Mouse (Mus musculus): ENCODE data around the gene Eml1.

The Eml1 gene

DNA sequence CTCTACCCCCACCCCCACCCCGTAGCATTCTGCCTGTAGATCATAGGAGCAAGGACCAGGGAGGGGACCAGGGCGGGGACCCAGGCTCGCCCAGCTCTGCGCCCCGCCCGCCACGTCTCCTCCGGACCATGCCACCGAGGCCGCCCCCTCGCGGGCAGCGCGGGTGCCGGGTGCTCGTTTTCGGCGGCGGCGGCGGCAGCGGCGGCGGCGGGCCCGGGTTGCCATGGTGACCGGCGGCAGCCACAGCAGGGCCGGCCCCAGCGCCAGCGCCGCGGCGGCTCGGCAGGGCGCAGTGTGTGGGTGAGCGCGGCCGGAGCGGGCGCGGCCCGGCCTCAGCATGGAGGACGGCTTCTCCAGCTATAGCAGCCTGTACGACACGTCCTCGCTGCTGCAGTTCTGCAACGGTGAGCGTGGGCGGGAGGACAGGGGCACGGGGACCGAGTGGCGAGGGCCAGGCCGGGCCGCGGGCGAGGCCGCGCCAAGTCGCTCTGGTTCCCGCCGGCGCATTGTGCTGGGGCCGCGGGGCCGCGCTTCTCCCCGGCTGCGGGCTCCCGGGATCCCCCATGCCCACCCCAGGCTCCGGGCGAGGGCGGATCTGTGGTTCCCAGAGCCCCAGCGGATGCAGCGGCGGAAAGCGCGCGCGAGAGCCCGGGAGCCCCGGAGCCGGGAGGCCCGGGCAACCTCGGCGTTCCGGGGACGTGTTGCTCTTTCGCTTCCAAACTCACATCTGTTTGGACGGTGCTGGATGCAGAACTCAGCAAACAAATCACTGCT lies 52.3 kb downstream of the Eml1 start:
- DNase-seq (ENCODE audit: low spot score), result peak; percentile 72

GRCm38 (mm10) chr12:108430964-108431363 lies 60.2 kb downstream of the Eml1 start:
- no peak for DNase-seq (ENCODE audit: low spot score)

GRCm38 (mm10) chr12:108431714-108432113 lies 61.0 kb downstream of the Eml1 start:
- no peak for DNase-seq (ENCODE audit: low spot score)

- no peak for DNase-seq (ENCODE audit: low spot score)
These were observed 61.8 kb downstream of the Eml1 start for GRCm38 (mm10) chr12:108432578-108432977.

DNA sequence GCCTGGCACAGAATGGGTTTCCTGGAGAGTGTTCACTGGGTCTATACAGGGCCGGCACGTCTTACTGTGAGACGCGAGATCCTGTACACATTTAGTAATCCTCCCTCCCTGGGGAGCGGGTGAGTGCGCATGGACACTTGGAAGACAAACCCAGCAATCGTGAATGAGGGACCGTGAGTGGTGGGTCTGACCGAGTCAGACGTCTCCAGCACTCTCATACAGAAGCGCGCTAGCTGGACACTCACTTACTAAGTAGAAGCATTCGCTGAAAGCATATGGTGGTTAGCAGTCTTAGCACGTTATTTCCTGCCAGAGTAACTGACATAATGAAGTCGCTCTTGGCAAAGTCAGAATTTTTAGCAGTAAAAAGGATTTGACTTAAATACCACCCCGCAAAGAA lies 62.3 kb downstream of the Eml1 start:
- DNase-seq (ENCODE audit: low spot score), result no peak

GRCm38 (mm10) chr12:108433498-108433897 lies 62.7 kb downstream of the Eml1 start:
- peak; percentile 24 for DNase-seq (ENCODE audit: low spot score)

GRCm38 (mm10) chr12:108435444-108436015 lies 64.8 kb downstream of the Eml1 start:
- DNase-seq (ENCODE audit: low spot score), result no peak

- DNase-seq (ENCODE audit: low spot score), result peak; percentile 15
These were observed 65.5 kb downstream of the Eml1 start for GRCm38 (mm10) chr12:108436029-108436923.

DNA sequence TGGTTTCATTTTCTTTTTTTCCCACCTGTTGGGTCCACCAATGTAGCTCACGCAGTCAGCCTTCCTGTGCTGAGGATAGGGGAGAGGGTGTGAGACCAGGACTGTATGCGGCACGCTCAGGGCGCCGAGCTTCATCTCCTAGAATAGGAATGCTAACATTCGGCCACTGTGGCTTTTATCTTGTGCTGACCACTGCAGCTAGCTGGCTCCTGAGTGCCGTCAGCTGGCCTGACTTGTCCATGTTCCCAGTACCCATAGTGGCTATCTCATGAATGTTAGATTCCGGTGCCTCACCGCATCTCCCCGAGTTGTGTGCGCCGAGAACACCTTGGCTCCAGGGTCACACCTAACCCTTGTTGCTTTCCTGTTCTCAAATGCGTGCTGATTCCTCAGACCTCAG lies 66.7 kb downstream of the Eml1 start:
- no peak for DNase-seq (ENCODE audit: low spot score)

DNA sequence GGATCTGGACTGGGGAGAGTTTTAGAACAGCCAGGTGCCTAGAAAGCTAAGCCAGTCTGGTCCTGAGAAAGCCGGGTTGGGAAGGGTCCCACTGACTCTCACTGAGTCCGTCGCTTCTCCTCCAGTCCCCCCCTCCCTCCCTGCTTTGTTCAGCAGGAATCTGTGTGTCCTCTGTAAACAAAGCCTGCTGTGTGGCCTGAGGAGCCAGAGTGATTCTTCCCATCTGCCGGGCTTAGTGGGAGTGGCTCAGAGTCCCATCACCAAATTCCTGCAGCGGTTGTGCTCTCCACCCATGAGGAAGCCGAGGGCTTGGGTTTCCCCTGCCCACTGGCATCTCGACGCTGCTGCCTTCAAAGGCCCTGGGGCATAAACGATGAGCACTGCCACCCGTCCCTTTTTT lies 72.5 kb downstream of the Eml1 start:
- DNase-seq (ENCODE audit: low spot score), result peak; percentile 28

GRCm38 (mm10) chr12:108443708-108444107 lies 73.0 kb downstream of the Eml1 start:
- no peak for DNase-seq (ENCODE audit: low spot score)

DNA sequence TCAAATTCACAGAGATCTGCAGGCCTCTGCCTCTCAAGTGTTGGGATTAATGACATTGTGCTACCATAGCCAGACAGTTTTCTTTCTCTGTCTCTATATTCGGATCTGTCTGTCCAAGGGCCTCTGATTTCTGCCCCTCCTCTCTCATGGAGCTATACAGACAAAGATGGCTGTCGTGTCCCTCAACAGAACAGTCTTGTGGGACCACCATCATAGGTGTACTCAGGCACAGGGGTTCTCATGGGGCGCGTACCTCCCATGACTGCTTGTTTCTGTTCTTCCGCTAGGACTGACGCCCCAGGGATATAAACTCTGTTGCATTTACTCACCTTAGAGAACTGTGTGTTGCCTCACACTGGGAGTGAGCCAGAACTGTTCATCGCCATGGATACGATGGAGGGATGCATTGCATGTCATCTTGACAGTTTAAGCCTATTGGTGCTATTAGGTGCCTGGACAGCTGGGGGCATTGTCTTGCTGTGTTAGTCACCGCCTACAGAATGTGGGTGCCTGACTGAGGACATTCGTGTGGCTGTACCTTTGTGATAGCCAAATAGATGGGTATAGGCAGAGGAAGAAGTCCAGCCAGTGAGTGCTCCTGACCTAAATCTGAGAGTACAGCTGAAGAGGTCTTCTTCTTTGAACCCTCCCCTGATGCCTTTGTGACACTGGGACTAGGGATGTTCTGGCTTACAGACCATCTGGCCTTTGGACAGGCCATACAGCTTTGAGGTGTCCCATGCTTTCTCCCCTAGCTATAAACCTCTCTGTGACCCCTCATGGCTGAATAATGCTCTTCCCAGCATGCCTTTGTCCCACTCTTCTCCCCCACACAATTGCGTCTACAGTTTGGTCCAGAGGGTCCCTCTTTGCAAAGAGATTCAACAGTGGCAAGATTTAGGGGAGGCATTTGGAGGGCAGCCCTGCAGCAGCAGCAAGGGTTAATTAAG lies 73.7 kb downstream of the Eml1 start:
- DNase-seq (ENCODE audit: low spot score), result no peak

GRCm38 (mm10) chr12:108446721-108447120 lies 76.0 kb downstream of the Eml1 start:
- DNase-seq (ENCODE audit: low spot score), result no peak

GRCm38 (mm10) chr12:108448396-108448795 lies 77.6 kb downstream of the Eml1 start:
- no peak for DNase-seq (ENCODE audit: low spot score)

DNA sequence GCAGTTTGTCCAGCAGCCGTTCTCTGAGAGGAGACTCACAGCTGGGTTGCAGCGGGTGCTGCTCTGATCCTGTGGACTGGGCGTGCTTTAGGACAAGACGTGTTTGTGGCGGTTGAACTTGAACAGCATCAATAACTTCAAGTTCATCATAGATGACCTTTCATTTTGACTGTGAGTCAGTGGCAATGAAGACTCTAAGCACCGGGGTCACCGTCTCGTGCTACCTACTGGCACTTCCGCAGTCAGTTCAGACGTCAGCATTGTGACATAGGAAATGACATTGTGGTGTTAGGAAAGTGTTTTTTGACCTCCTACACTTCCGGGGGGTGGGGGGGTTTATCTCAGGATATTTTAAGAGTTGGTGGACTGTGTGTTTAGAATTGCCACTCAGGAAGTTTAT lies 79.2 kb downstream of the Eml1 start:
- no peak for DNase-seq (ENCODE audit: low spot score)

DNA sequence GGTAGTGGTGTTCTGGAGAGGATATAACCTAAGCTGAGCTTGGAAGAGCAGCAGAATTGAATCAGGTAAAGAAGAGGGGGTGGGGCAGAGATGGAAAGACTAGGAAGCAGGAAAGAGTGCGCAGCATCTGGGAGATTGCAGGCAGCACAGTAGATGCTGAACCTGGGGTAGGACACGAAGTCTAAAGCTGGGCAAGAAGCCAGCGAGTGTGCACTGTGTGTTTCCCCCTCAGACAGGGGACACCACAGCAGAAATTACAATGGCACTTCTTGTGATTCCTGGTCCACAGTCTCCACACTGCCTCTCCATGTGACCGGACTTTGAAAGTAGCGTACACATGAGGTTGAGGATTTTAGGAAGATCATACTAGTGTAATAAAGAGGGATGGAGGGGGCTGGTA lies 79.8 kb downstream of the Eml1 start:
- no peak for DNase-seq (ENCODE audit: low spot score)

DNA sequence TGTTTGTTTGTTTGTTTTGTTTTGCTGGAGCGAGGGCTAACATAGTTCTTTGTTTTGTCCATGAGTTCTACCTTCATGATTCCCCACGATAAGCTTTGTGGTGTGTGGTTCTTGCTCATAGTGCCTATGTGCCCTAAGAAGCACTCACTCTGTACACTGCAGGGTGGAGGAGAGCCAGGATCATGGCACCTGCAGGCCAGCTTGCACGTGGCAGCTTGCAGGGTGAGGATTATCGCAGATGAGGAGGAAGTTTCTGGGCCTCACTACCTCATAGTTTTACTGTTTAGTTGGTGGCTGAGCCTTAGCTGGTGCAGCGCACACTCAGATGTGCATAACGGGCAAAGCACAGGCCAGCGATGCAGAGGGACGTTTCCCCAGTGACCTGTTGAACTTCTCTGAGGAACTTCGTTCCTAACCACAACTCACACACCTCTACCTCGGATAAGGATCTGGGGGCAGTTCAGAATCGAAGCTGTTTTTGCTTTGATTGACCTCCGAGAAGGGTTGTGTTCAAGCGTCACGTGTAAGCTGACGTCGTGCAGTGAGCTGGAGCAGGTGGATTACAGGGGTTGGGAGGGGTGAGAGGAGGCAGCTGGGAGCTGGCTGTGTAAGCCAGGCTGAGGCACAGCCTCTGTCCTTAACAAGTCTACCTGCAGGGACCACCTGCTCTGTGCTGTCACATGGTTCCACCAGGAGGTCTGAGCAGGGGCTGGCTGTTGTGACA lies 81.6 kb downstream of the Eml1 start:
- DNase-seq (ENCODE audit: low spot score), result no peak

DNA sequence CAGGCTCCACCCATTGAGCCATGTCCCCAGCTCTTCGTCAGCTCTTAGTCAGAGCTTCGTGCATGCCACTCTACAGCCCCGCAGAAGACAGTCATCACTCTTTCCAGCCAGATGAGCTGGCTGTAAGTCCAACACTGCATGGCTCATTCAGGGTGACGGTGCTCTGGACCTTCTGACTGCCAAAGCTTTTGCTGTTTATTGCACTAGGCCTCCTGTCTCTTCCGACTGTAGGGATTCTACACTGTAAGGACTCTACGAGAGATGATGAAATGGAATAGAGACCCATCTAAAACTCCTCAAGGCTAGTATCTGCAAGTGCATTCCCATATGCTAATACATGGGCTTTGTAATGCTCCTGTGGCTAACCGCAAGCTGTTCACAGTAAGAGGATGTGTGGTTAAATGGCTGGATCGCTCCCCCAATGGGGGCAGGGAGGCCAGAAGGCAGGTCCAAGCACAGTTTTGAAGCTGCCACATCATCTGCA lies 82.8 kb downstream of the Eml1 start:
- no peak for DNase-seq (ENCODE audit: low spot score)

GRCm38 (mm10) chr12:108455004-108455403 lies 84.2 kb downstream of the Eml1 start:
- no peak for DNase-seq (ENCODE audit: low spot score)

- no peak for DNase-seq (ENCODE audit: low spot score)
These were observed 102.1 kb downstream of the Eml1 start for GRCm38 (mm10) chr12:108472898-108473297.

GRCm38 (mm10) chr12:108474440-108474839 lies 103.7 kb downstream of the Eml1 start:
- DNase-seq (ENCODE audit: low spot score), result no peak

All from testis, postnatal 14 days (tissue).